Mouse (Mus musculus): Measurements from ENCODE around the gene Efcab8. TPM values are rescaled to one million over a fixed set of nuclear protein-coding genes. Genes with fewer than 3 reads are reported as not detected.
"Not testable (repeated sequence)": the region's sequence is repeated elsewhere in the genome, so short reads cannot be mapped to it uniquely, and the experiment has no call there.

The Efcab8 gene
- polyA plus RNA-seq, 1 experiment: not detected

DNA sequence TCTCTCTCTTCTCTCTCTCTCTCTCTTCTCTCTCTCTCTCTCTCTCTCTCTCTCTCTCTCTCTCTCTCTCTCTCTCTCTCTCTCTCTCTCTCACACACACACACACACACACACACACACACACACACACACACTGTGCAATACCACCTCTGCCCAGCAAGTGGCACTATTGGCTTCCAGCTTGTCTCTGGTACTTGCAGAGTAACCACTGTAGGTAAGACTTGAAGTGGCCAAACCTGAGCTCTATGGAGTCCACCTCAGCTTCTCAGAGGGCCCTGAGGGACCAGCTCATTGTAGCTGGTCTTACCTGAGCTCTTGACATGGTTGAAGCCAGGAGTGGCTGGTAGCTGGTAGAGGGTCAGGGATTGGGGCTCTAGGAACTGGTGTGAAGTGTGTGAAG, 27.7 kb downstream of the Efcab8 start:
- not testable (repeated sequence) for H3K4me1 ChIP-seq (ENCODE audit: control insufficient read depth, insufficient read depth, low read length)
- peak; percentile 23; the same call in 1 of the 2 replicates for TF ChIP-seq CTCF (IDR thresholded peaks at IDR 0.05; ENCODE audit: control insufficient read depth, insufficient read depth, low read length)

DNA sequence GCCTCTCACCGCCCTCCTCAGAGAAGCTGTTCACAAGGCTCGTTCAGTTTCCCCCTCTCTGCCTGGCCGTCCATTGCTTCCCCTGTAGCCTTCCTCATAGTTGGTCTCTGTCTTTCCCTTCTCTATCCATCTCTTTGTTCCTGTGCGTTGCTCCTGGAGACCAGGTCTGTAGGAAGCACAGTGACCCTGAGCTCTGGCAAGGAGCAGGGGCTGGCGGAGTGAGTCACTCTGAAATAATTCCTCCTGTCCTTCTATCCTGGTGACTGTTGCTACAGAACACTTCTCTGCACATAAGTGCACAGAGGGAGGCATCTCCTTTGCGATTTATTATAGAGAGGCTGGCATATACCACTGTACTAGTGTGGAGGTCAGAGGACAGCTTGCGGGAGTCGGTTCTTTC, 28.4 kb downstream of the Efcab8 start:
- no peak for TF ChIP-seq CTCF (IDR thresholded peaks at IDR 0.05; ENCODE audit: control insufficient read depth, insufficient read depth, low read length)
- TF ChIP-seq POLR2A (IDR thresholded peaks at IDR 0.05; ENCODE audit: borderline replicate concordance, control insufficient read depth, low read depth, low read length): no peak
- Histone ChIP-seq H3K4me3 (replicated peaks; ENCODE audit: control insufficient read depth, low read depth, low read length) (no peak overlapping the region), H3K27ac (ENCODE audit: control insufficient read depth, insufficient read depth, low read depth, low read length, poor library complexity) (no peak overlapping the region), H3K4me1 (ENCODE audit: control insufficient read depth, insufficient read depth, low read length) (no peaks in the 10 kb centered on the region)
- WGBS: 77% methylated on average over 8 of the region's 8 CpGs

More for the DNA sequence above, 27.7 kb downstream of the Efcab8 start:
- H3K27ac ChIP-seq (ENCODE audit: control insufficient read depth, insufficient read depth, low read depth, low read length, poor library complexity); H3K4me3 ChIP-seq (replicated peaks; ENCODE audit: control insufficient read depth, low read depth, low read length): not testable (repeated sequence)

DNA sequence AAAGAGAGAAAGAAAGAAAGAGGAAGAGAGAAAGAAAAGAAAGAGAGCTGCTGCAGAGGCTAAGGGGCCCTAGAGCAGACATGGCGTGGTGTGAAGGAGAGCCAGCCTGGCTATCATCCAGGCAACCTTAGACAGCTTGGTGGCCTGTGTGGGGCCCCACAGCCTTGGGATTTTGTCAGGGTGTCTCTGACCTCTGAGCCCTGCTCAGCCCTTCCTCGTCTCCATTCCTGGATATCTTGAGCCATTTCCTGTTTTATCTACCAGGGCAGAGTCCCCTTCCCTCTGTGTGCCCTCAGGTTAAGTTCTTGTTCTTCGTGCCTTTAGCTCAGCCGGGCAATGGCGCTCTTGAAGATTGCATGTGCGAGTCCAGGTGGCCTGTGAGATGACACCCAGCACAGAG, 29.1 kb downstream of the Efcab8 start:
- 74% methylated on average over 6 of the region's 6 CpGs for WGBS
- TF ChIP-seq POLR2A (IDR thresholded peaks at IDR 0.05; ENCODE audit: borderline replicate concordance, control insufficient read depth, low read depth, low read length): no peak
- TF ChIP-seq CTCF (IDR thresholded peaks at IDR 0.05; ENCODE audit: control insufficient read depth, insufficient read depth, low read length): no peak
- no peak overlapping the region for H3K4me3 ChIP-seq (replicated peaks; ENCODE audit: control insufficient read depth, low read depth, low read length)

DNA sequence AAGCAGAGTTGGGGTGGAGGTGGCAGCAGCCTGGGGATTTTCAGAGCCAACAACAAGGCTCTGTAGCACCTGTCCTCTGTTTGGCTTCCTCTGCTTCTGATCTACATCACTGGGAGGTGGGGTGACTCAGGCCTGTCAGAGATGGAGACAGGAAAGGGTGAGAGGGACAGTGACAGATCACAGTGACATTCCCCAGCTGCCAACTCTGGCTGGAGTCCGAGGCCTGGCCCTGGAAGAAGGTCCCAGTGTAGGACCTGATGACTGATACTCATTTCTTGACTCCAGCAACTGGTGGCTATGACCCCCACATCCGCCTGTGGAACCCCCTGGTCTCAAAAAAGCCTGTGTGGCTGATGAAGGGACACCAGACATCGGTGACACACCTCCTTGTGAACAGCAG, 30.2 kb downstream of the Efcab8 start:
- Histone ChIP-seq H3K27ac (ENCODE audit: control insufficient read depth, insufficient read depth, low read depth, low read length, poor library complexity) (no peak overlapping the region), H3K4me1 (ENCODE audit: control insufficient read depth, insufficient read depth, low read length) (no peaks in the 10 kb centered on the region), H3K4me3 (replicated peaks; ENCODE audit: control insufficient read depth, low read depth, low read length) (no peak overlapping the region)
- 59% methylated on average over 3 of the region's 3 CpGs for WGBS
- TF ChIP-seq POLR2A (IDR thresholded peaks at IDR 0.05; ENCODE audit: borderline replicate concordance, control insufficient read depth, low read depth, low read length): no peak
- TF ChIP-seq CTCF (IDR thresholded peaks at IDR 0.05; ENCODE audit: control insufficient read depth, insufficient read depth, low read length): no peak

More for the DNA sequence above, 29.1 kb downstream of the Efcab8 start:
- H3K27ac ChIP-seq (ENCODE audit: control insufficient read depth, insufficient read depth, low read depth, low read length, poor library complexity): no peak overlapping the region
- H3K4me1 ChIP-seq (ENCODE audit: control insufficient read depth, insufficient read depth, low read length): no peaks in the 10 kb centered on the region

DNA sequence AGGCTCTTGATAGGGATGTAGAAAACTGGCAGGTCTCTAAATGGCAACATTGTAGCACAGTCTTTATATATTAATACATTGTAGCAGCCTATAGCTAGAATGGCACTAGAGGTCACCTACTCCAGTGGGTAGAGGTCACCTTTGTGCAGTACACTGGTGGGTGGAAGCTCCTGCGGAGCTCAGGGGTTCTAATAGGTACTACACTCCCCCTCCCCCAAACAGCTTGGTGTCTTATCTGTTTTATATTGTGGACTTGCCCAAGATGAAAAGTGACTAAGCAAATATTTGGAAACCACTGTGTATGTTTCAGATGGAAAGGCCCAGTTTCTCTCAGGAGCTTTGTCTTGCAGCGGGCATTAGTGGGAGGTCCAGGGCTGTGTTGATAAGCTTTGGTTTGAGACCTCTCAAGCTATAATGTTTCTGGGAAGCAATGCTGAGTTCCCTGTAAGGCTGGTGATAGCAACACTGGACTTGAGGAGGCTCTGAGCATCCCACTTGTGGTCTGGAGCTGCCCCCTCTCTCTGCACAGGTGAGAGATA, 42.3 kb downstream of the Efcab8 start:
- Histone ChIP-seq H3K4me1 (ENCODE audit: control insufficient read depth, insufficient read depth, low read length) (no peaks in the 10 kb centered on the region), H3K27ac (ENCODE audit: control insufficient read depth, insufficient read depth, low read depth, low read length, poor library complexity) (no peak overlapping the region), H3K4me3 (replicated peaks; ENCODE audit: control insufficient read depth, low read depth, low read length) (no peak overlapping the region)
- 58% methylated on average over 2 of the region's 2 CpGs for WGBS
- TF ChIP-seq POLR2A (IDR thresholded peaks at IDR 0.05; ENCODE audit: borderline replicate concordance, control insufficient read depth, low read depth, low read length): no peak
- no peak for TF ChIP-seq CTCF (IDR thresholded peaks at IDR 0.05; ENCODE audit: control insufficient read depth, insufficient read depth, low read length)

DNA sequence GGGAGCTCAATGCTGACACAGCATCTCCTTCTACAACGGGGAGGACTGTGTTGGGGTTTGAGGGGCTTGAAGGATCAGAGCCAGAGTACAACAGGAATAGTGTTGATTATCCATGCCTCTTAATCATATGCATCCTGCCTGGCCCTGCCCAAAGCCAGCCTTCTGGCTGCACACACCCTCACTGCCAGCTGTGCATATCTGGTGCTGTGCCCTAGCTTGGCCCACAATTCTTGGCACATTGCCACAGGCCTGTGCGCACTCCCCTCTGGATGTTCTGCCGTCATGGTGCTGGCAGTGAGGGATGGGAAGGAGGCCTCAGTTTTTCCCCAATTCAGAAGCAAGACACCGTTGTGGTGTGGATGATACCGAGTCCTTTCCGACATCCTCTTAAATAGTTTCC, 44.9 kb downstream of the Efcab8 start:
- no peak overlapping the region for H3K4me3 ChIP-seq (replicated peaks; ENCODE audit: control insufficient read depth, low read depth, low read length)
- no peak overlapping the region for H3K27ac ChIP-seq (ENCODE audit: control insufficient read depth, insufficient read depth, low read depth, low read length, poor library complexity)
- TF ChIP-seq POLR2A (IDR thresholded peaks at IDR 0.05; ENCODE audit: borderline replicate concordance, control insufficient read depth, low read depth, low read length): no peak
- TF ChIP-seq CTCF (IDR thresholded peaks at IDR 0.05; ENCODE audit: control insufficient read depth, insufficient read depth, low read length): no peak
- WGBS: 71% methylated on average over 6 of the region's 6 CpGs
- H3K4me1 ChIP-seq (ENCODE audit: control insufficient read depth, insufficient read depth, low read length): no peaks in the 10 kb centered on the region

DNA sequence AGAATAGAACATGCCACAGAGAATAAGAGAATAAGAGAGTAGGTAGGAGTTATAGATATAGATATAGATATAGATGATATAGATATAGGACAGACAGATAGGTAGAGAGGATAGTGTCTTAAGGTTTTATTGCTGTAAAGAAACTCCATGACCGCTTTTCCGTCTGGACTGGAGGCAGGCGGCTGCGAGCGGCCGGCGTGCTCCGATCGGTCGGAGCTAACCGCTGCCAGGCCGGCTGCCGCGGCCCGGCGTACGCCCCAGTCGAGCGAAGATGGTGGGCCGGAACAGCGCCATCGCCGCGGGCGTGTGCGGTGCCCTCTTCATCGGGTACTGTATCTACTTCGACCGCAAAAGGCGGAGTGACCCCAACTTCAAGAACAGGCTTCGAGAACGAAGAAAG, 46.2 kb downstream of the Efcab8 start:
- WGBS: 64% methylated on average over 32 of the region's 32 CpGs
- H3K4me3 ChIP-seq (replicated peaks; ENCODE audit: control insufficient read depth, low read depth, low read length); H3K4me1 ChIP-seq (ENCODE audit: control insufficient read depth, insufficient read depth, low read length); H3K27ac ChIP-seq (ENCODE audit: control insufficient read depth, insufficient read depth, low read depth, low read length, poor library complexity): not testable (repeated sequence)

DNA sequence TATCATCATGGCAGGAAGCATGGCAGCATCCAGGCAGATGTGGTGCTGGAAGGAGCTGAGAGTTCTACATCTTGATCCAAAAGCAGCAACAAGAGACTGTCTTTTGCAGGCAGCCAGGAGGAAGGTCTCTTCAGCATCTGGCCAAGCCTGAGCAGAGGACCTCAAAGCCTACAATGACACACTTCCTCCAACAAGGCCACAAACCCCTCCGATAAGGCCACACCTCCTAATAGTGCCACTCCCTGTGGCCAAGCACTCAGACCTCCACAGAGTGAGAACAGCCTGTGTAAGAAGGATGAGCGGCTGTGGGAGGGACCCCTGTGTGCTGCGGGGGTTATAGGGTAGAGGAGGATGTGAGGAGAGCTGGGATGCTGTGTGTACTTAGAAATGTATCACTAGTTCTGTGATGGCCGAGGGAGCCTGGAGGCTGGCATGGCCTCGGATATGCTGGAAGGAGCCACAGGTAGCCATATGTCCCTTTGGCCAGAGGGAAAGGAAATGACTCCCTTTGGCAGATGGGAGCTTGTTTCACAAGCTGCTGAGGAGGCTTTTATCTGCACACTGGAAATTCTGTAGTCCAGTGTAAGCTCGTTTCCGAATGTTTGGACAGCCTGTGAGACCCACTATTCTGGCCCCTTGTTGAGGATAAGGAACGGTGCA, 47.6 kb downstream of the Efcab8 start:
- TF ChIP-seq CTCF (IDR thresholded peaks at IDR 0.05; ENCODE audit: control insufficient read depth, insufficient read depth, low read length) (no peak), POLR2A (IDR thresholded peaks at IDR 0.05; ENCODE audit: borderline replicate concordance, control insufficient read depth, low read depth, low read length) (no peak)
- WGBS: 60% methylated on average over 8 of the region's 8 CpGs

DNA sequence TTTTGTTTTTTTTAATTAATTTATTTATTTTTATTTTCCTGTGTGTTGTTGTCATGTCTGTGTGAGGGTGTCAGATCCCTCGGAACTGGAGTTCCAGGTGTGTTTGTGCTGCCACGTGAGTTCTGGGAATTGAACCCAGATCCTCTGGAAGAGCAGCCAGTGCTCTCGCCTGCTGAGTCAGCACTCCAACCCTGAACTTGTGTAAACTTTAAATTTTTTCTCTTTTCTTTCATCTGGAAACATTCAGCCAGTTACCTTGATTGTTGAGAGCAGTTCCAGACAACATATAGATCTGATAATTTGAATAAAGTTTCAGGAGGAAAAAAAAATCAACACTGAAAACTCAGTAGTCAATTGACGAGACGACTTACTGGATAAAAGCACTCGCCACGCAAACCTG, 49.0 kb downstream of the Efcab8 start:
- TF ChIP-seq CTCF (IDR thresholded peaks at IDR 0.05; ENCODE audit: control insufficient read depth, insufficient read depth, low read length): no peak
- no peak for TF ChIP-seq POLR2A (IDR thresholded peaks at IDR 0.05; ENCODE audit: borderline replicate concordance, control insufficient read depth, low read depth, low read length)
- WGBS: 78% methylated on average over 7 of the region's 7 CpGs
- no peak overlapping the region for H3K27ac ChIP-seq (ENCODE audit: control insufficient read depth, insufficient read depth, low read depth, low read length, poor library complexity)
- no peak overlapping the region for H3K4me3 ChIP-seq (replicated peaks; ENCODE audit: control insufficient read depth, low read depth, low read length)
- H3K4me1 ChIP-seq (ENCODE audit: control insufficient read depth, insufficient read depth, low read length): no peaks in the 10 kb centered on the region

More for the DNA sequence above, 47.6 kb downstream of the Efcab8 start:
- Histone ChIP-seq H3K4me1 (ENCODE audit: control insufficient read depth, insufficient read depth, low read length) (no peaks in the 10 kb centered on the region), H3K4me3 (replicated peaks; ENCODE audit: control insufficient read depth, low read depth, low read length) (no peak overlapping the region), H3K27ac (ENCODE audit: control insufficient read depth, insufficient read depth, low read depth, low read length, poor library complexity) (no peak overlapping the region)
